In genomic region chr6:35380721-35381466, GRCm38 (mm10) we compare ENCODE assay signal across 8 mouse cellular contexts. TPM values are rescaled to one million over a fixed set of nuclear protein-coding genes. Genes with fewer than 3 reads are reported as not detected.
DNase-seq lines count a peak whose midpoint lies in the region; ATAC-seq and TF ChIP-seq lines count a peak whose summit lies in the region.

No protein-coding gene starts in this region.

- peak overlapping the region; percentile 39; the same call in 1 of the 2 replicates for H3K4me2 ChIP-seq in forebrain, embryonic 11.5 days (ENCODE audit: low read depth, low read length, severe bottlenecking)
- H3K4me2 ChIP-seq in limb, embryonic 11.5 days (ENCODE audit: low read depth, severe bottlenecking): peak overlapping the region; percentile 26; the same call in 1 of the 2 replicates
- peak overlapping the region; percentile 45 for H3K4me2 ChIP-seq in midbrain, embryonic 16.5 days (ENCODE audit: low read length)

- no peaks in the 10 kb centered on the region for H3K36me3 ChIP-seq in forebrain, embryonic 11.5 days (ENCODE audit: control insufficient read depth, insufficient read depth, low read length)
- H3K36me3 ChIP-seq in limb, embryonic 11.5 days (ENCODE audit: control insufficient read depth, insufficient read depth, low read length): no peaks in the 10 kb centered on the region
- no peaks in the 10 kb centered on the region for H3K36me3 ChIP-seq in midbrain, embryonic 16.5 days (ENCODE audit: control insufficient read depth, insufficient read depth, low read length)

- no peak for TF ChIP-seq POLR2A in bone marrow macrophage, adult 2 months (IDR thresholded peaks at IDR 0.05; ENCODE audit: borderline replicate concordance, low read depth, low read length)

- no peaks in the 10 kb centered on the region for H3K27me3 ChIP-seq in forebrain, embryonic 11.5 days (ENCODE audit: control insufficient read depth, insufficient read depth, low read length)
- no peaks in the 10 kb centered on the region for H3K27me3 ChIP-seq in limb, embryonic 11.5 days (ENCODE audit: control insufficient read depth, insufficient read depth, low read length)
- H3K27me3 ChIP-seq in midbrain, embryonic 16.5 days (ENCODE audit: control insufficient read depth, insufficient read depth, low read depth, low read length): no peaks in the 10 kb centered on the region

- WGBS in forebrain, embryonic 11.5 days: 21% methylated on average over 11 of the region's 11 CpGs
- WGBS in limb, embryonic 11.5 days: 25% methylated on average over 11 of the region's 11 CpGs
- 21% methylated on average over 11 of the region's 11 CpGs for WGBS in midbrain, embryonic 16.5 days

- no peak overlapping the region; the same call in 1 of the 2 replicates for H3K9ac ChIP-seq in forebrain, embryonic 11.5 days (ENCODE audit: low read length)
- no peak overlapping the region for H3K9ac ChIP-seq in limb, embryonic 11.5 days (ENCODE audit: low read length)
- 0 out of 2 replicates have a peak overlapping the region, but pooled peaks have one; percentile 12 for H3K9ac ChIP-seq in midbrain, embryonic 16.5 days (ENCODE audit: low read depth, low read length)

- 0 out of 2 replicates have a peak, but pooled peaks cover 2% of the 10 kb centered on the region for H3K4me1 ChIP-seq in bone marrow macrophage, adult 2 months (ENCODE audit: control insufficient read depth, insufficient read depth, low read length)
- H3K4me1 ChIP-seq in forebrain, embryonic 11.5 days (replicated peaks; ENCODE audit: control insufficient read depth, insufficient read depth, low read length): no peaks in the 10 kb centered on the region
- H3K4me1 ChIP-seq in limb, embryonic 11.5 days (ENCODE audit: control insufficient read depth, insufficient read depth, low read length): 0 out of 2 replicates have a peak, but pooled peaks cover 3% of the 10 kb centered on the region
- peaks cover 3% of the 10 kb centered on the region; the same call in 1 of the 2 replicates for H3K4me1 ChIP-seq in midbrain, embryonic 16.5 days (ENCODE audit: control insufficient read depth, insufficient read depth, low read length)

- TF ChIP-seq CTCF in bone marrow macrophage, adult 2 months (IDR thresholded peaks at IDR 0.05; ENCODE audit: low read depth, low read length): peak; percentile 51; the same call in 1 of the 2 replicates

- peak; percentile 57 for ATAC-seq in forebrain, embryonic 11.5 days (replicated peaks; ENCODE audit: low FRiP score)
- peak; percentile 69; the same call in 1 of the 2 replicates for ATAC-seq in limb, embryonic 11.5 days (ENCODE audit: insufficient number of reproducible peaks, low FRiP score, low TSS enrichment, low read depth)
- ATAC-seq in midbrain, embryonic 16.5 days: peak; percentile 81

- peak; percentile 34 for DNase-seq in adrenal gland, postnatal 14 days
- no peak for DNase-seq in adrenal gland, postnatal 4 days (ENCODE audit: low spot score in 2 of 2)
- DNase-seq in forebrain, embryonic 11.5 days (ENCODE audit: low spot score): peak; percentile 63
- DNase-seq in hindlimb bud, embryonic 11.5 days (ENCODE audit: extremely low spot score, low read depth, low spot score): peak; percentile 57
- peak; percentile 53 for DNase-seq in limb, embryonic 11.5 days (ENCODE audit: low spot score)
- DNase-seq in thymus, postnatal 14 days: peak; percentile 16

- peak overlapping the region; percentile 21; the same call in 1 of the 2 replicates for H3K4me3 ChIP-seq in bone marrow macrophage, adult 2 months (ENCODE audit: insufficient read depth, low read length)
- H3K4me3 ChIP-seq in forebrain, embryonic 11.5 days (ENCODE audit: low read depth, low read length): no peak overlapping the region
- H3K4me3 ChIP-seq in limb, embryonic 11.5 days (ENCODE audit: low read depth, low read length): no peak overlapping the region
- H3K4me3 ChIP-seq in midbrain, embryonic 16.5 days (ENCODE audit: low read depth, low read length): no peak overlapping the region

- H3K27ac ChIP-seq in bone marrow macrophage, adult 2 months (ENCODE audit: insufficient read depth, low read depth, low read length): no peak overlapping the region
- no peak overlapping the region for H3K27ac ChIP-seq in forebrain, embryonic 11.5 days (ENCODE audit: low read depth, low read length)
- no peak overlapping the region for H3K27ac ChIP-seq in limb, embryonic 11.5 days (replicated peaks; ENCODE audit: low read depth, low read length)
- no peak overlapping the region for H3K27ac ChIP-seq in midbrain, embryonic 16.5 days (ENCODE audit: low read length)

- no peaks in the 10 kb centered on the region for H3K9me3 ChIP-seq in forebrain, embryonic 11.5 days (ENCODE audit: control insufficient read depth, low read length)
- no peaks in the 10 kb centered on the region for H3K9me3 ChIP-seq in limb, embryonic 11.5 days (ENCODE audit: control insufficient read depth, low read length)
- H3K9me3 ChIP-seq in midbrain, embryonic 16.5 days (replicated peaks; ENCODE audit: control insufficient read depth, low read length, poor library complexity, severe bottlenecking): no peaks in the 10 kb centered on the region

RNA-seq across cellular contexts. Expression of gene Fam180a, which starts 55.0 kb away (rescaled TPM):
- total RNA-seq in adrenal gland, postnatal 14 days (2021): 2.6 and 3.0 TPM in 2 replicates
- total RNA-seq in adrenal gland, postnatal 4 days (2021): 1 to 10 TPM in 1 of 2 experiments, under 1 TPM in 1; 0.68 to 1.3 TPM
- polyA plus RNA-seq in bone marrow macrophage, adult 2 months (2012; ENCODE audit: insufficient read depth, insufficient read length, missing spikeins): not detected in 2 replicates
- not detected in 2 replicates for polyA plus RNA-seq in forebrain, embryonic 11.5 days (2014; fragmentation: Nextera tagmentation; extraction: Ambion mirVana)
- not detected in 2 replicates for polyA plus RNA-seq in limb, embryonic 11.5 days (2014; fragmentation: Nextera tagmentation; extraction: Ambion mirVana)
- polyA plus RNA-seq in midbrain, embryonic 16.5 days (2015; fragmentation: Nextera tagmentation; extraction: Ambion mirVana): 1.5 and 1.7 TPM in 2 replicates

Comparison
In these comparisons a context has a peak if more than half of its experiments do, and no peak if none do; other contexts are left out.
1. DNase-seq: peak in adrenal gland, postnatal 14 days (single experiment), forebrain, embryonic 11.5 days (single experiment), hindlimb bud, embryonic 11.5 days (single experiment), limb, embryonic 11.5 days (single experiment) and thymus, postnatal 14 days (single experiment); none in adrenal gland, postnatal 4 days (0 of 2).
2. Peak in every context shown above with its lines, with median percentiles within 50 percentile points of each other: ATAC-seq and H3K4me2 ChIP-seq.